Mouse (Mus musculus): ENCODE data around the gene Tsku. TPM values are rescaled to one million over a fixed set of nuclear protein-coding genes. Genes with fewer than 3 reads are reported as not detected.
A peak's percentile ranks its signal among the peaks of the same experiment; 100 is the strongest.

Tsku gene
- total and polyA plus RNA-seq, 2 experiments from 2014 or later, result 6.2 to 24.8 TPM

GRCm38 (mm10) chr7:98320006-98320556 is 41.0 kb downstream of the Tsku start:
- no peaks in the 10 kb centered on the region for H3K36me3 ChIP-seq (ENCODE audit: insufficient read depth)
- H3K4me3 ChIP-seq (ENCODE audit: low read depth, low read length), result no peak overlapping the region
- WGBS, result 80% methylated on average over 7 of the region's 7 CpGs
- TF ChIP-seq CTCF (IDR thresholded peaks at IDR 0.05; ENCODE audit: low read depth), result no peak
- H3K9me3 ChIP-seq (ENCODE audit: low read length), result no peaks in the 10 kb centered on the region
- H3K27ac ChIP-seq (ENCODE audit: low read depth, low read length), result no peak overlapping the region
- 0 out of 2 replicates have a peak, but pooled peaks cover 5% of the 10 kb centered on the region for H3K4me1 ChIP-seq (ENCODE audit: insufficient read depth)
- ATAC-seq (no peak), DNase-seq (no peak)
- no peak overlapping the region for H3K9ac ChIP-seq
- no peak overlapping the region for H3K4me2 ChIP-seq (ENCODE audit: low read depth)
- H3K27me3 ChIP-seq (ENCODE audit: insufficient read depth, low read length), result no peaks in the 10 kb centered on the region

GRCm38 (mm10) chr7:98316568-98316967 is 44.6 kb downstream of the Tsku start:
- TF ChIP-seq CTCF (IDR thresholded peaks at IDR 0.05; ENCODE audit: low read depth), result no peak
- no peaks in the 10 kb centered on the region for H3K36me3 ChIP-seq (ENCODE audit: insufficient read depth)
- no peak overlapping the region for H3K4me3 ChIP-seq (ENCODE audit: low read depth, low read length)
- H3K4me2 ChIP-seq (ENCODE audit: low read depth), result no peak overlapping the region
- H3K4me1 ChIP-seq (ENCODE audit: insufficient read depth), result no peaks in the 10 kb centered on the region
- H3K9me3 ChIP-seq (ENCODE audit: low read length), result no peaks in the 10 kb centered on the region
- H3K9ac ChIP-seq, result no peak overlapping the region
- H3K27me3 ChIP-seq (ENCODE audit: insufficient read depth, low read length), result no peaks in the 10 kb centered on the region
- WGBS, result 46% methylated on average over 2 of the region's 2 CpGs
- ATAC-seq, result no peak
- no peak for DNase-seq
- H3K27ac ChIP-seq (ENCODE audit: low read depth, low read length), result no peak overlapping the region

GRCm38 (mm10) chr7:98315087-98315486 is 46.0 kb downstream of the Tsku start:
- H3K4me2 ChIP-seq (ENCODE audit: low read depth), result no peak overlapping the region
- H3K4me1 ChIP-seq (ENCODE audit: insufficient read depth), result no peaks in the 10 kb centered on the region
- H3K36me3 ChIP-seq (ENCODE audit: insufficient read depth), result no peaks in the 10 kb centered on the region
- ATAC-seq (no peak), DNase-seq (no peak)
- no peaks in the 10 kb centered on the region for H3K27me3 ChIP-seq (ENCODE audit: insufficient read depth, low read length)
- no peaks in the 10 kb centered on the region for H3K9me3 ChIP-seq (ENCODE audit: low read length)
- TF ChIP-seq CTCF (IDR thresholded peaks at IDR 0.05; ENCODE audit: low read depth), result peak; percentile 40; the same call in 1 of the 2 replicates
- 81% methylated on average over 2 of the region's 2 CpGs for WGBS
- H3K4me3 ChIP-seq (ENCODE audit: low read depth, low read length), result no peak overlapping the region
- H3K27ac ChIP-seq (ENCODE audit: low read depth, low read length), result no peak overlapping the region
- no peak overlapping the region for H3K9ac ChIP-seq

- ATAC-seq, result no peak
- Histone ChIP-seq H3K4me3 (ENCODE audit: low read depth, low read length) (no peak overlapping the region), H3K4me2 (ENCODE audit: low read depth) (no peak overlapping the region), H3K9ac (no peak overlapping the region), H3K9me3 (ENCODE audit: low read length) (no peaks in the 10 kb centered on the region), H3K27ac (ENCODE audit: low read depth, low read length) (no peak overlapping the region), H3K4me1 (ENCODE audit: insufficient read depth) (peaks cover 8% of the 10 kb centered on the region; the same call in 1 of the 2 replicates), H3K36me3 (ENCODE audit: insufficient read depth) (no peaks in the 10 kb centered on the region), H3K27me3 (ENCODE audit: insufficient read depth, low read length) (no peaks in the 10 kb centered on the region)
- 66% methylated on average over 4 of the region's 4 CpGs for WGBS
- no peak for TF ChIP-seq CTCF (IDR thresholded peaks at IDR 0.05; ENCODE audit: low read depth)
- no peak for DNase-seq
Measured at GRCm38 (mm10) chr7:98312185-98312920, 48.8 kb downstream of the Tsku start.

- WGBS, result 63% methylated on average over 6 of the region's 6 CpGs
- Histone ChIP-seq H3K9ac (no peak overlapping the region), H3K4me2 (ENCODE audit: low read depth) (no peak overlapping the region), H3K9me3 (ENCODE audit: low read length) (no peaks in the 10 kb centered on the region), H3K4me3 (ENCODE audit: low read depth, low read length) (no peak overlapping the region), H3K27me3 (ENCODE audit: insufficient read depth, low read length) (no peaks in the 10 kb centered on the region), H3K36me3 (ENCODE audit: insufficient read depth) (no peaks in the 10 kb centered on the region), H3K27ac (ENCODE audit: low read depth, low read length) (no peak overlapping the region), H3K4me1 (ENCODE audit: insufficient read depth) (peaks cover 8% of the 10 kb centered on the region; the same call in 1 of the 2 replicates)
- no peak for ATAC-seq
- no peak for DNase-seq
- no peak for TF ChIP-seq CTCF (IDR thresholded peaks at IDR 0.05; ENCODE audit: low read depth)
Measured at GRCm38 (mm10) chr7:98310266-98310665, 50.9 kb downstream of the Tsku start.

GRCm38 (mm10) chr7:98309219-98310030 is 51.7 kb downstream of the Tsku start:
- Histone ChIP-seq H3K36me3 (ENCODE audit: insufficient read depth) (no peaks in the 10 kb centered on the region), H3K27ac (ENCODE audit: low read depth, low read length) (peak overlapping the region; percentile 57), H3K9ac (peak overlapping the region; percentile 72), H3K4me1 (ENCODE audit: insufficient read depth) (peaks cover 8% of the 10 kb centered on the region; the same call in 1 of the 2 replicates), H3K4me2 (ENCODE audit: low read depth) (peak overlapping the region; percentile 77), H3K4me3 (ENCODE audit: low read depth, low read length) (peak overlapping the region; percentile 70), H3K27me3 (ENCODE audit: insufficient read depth, low read length) (no peaks in the 10 kb centered on the region), H3K9me3 (ENCODE audit: low read length) (no peaks in the 10 kb centered on the region)
- ATAC-seq (peak; percentile 97), DNase-seq (peak; percentile 83)
- 1% methylated on average over 52 of the region's 53 CpGs for WGBS
- peak; percentile 39 for TF ChIP-seq CTCF (IDR thresholded peaks at IDR 0.05; ENCODE audit: low read depth)

Data from forebrain, postnatal 0 days (tissue).